Mouse (Mus musculus): ENCODE measurements around the gene Ptgis.

The Ptgis gene

DNA sequence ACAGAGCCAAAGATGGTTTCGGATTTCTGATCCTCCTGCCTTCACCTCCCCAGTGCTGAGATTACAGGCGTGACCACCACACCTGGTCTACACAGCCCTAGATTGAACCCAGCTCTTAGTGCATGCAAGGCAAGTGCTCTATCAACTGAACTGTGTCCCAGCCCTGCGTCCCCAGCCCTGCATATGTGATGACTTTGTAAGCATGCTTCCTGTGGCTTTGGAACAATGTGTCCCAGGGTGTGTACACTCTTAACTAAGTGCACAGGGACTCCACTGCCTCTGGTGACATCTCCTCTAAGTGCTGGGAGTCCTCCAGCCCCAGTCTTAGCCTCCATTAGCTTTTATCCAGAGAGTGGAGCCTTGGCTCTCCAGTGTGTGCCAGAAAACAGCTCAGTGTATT lies 47.0 kb downstream of the Ptgis start:
- DNase-seq (ENCODE audit: low read depth, low spot score): no peak

DNA sequence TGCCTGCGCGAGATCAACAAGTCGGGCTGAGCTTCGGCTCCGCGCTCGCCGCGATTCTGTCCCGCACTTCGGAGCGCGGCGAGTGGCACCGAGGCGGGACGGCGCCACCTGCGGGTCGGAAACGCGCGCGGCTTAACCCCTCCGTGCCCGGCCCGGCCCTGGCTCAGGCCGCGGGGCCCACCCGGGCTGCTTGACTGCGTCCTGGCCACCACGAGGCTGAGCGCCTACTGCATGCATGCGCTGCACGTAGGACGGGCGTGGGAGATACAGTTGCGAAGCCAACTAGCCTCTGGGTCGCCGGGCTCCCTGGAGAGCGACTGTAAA lies 50.4 kb downstream of the Ptgis start, which contains the start of gene Kcnb1:
Gene Kcnb1, minus strand, starts transcription at position 80 of the 324 bp plus-strand sequence.
- peak; percentile 51 for DNase-seq (ENCODE audit: low read depth, low spot score)

DNA sequence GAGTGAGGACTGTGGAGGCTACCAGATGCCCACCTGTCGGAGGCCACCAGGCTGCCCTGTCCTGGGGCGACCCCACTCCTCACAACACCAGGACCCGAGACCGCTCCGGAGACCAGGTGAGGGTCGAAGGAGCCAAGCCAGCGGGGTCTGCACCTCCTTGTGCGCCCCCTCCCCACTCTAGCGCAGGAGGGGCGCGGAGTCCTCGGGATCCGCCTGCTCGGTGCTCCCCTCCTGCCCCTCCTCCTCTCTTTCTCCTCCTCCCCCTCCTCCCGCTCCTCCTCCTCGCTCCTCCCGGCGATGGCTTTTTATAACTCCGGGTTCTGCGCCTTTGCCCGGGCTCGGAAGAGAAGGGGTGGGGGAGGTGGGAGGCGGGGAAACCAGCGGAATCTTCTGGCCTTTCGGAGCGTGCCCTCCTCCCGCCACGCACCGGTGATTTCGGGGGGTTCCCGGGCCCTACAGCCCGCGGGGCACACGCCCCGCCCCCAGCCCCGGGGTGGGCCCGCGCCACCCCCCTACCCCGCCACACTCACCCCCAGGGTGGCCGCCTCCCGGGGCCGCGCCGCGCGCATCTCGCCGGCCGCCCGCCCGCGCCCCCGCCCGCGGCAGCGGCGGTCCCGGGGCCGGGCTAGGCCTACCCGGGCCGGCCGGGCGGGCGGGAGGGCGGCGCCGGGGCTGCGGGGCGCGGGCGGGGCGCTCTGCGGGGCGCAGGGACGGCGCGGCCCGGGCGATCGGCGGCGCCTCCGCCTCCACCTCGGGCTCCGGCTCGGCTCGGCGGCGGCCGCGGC lies 50.9 kb downstream of the Ptgis start:
- DNase-seq (ENCODE audit: low read depth, low spot score): peak; percentile 15

DNA sequence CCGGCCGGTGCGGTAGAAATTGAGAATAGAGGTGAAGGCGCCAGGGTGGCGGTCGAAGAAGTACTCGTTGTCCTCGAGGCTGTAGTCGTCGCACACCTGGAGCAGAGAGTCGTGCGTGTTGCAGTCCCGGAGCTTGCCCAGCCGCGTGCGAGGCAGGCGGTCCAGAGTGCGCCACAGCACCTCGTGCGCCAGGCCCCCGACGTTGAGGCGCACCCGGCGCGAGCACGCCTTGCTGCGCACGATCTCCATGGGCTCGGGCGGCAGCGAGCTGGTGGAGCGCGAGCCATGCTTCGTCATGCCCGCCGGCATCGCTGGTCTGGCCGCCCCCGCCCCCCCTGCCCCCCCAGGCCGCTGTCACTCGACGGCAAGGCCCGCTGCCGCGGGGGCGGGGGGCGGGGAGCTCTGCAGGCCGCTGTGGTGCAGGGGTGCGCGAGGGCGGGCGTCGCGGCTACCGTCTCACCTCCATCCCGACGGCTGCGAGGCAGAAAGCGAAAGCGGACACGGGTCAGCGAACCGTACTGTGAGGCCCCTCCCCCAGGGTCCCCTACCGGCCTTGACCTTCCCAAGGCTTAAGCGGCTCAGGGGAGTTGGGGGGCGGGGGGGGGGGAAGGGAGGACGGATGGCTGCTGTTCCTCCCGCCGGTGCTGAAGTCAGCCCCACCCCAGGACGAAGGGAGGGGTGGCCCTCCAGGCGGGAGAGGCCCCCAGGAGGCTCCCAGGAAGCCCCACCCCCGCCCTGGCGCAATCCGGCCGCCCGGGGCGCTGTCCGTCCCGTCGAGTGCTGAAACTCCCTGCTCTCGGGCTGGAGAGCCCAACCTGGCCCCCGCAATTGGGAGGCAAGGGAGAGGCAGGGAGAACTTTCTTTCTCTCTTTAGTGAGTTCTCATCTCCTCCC lies 51.8 kb downstream of the Ptgis start:
- peak; percentile 45 for DNase-seq (ENCODE audit: low read depth, low spot score)

DNA sequence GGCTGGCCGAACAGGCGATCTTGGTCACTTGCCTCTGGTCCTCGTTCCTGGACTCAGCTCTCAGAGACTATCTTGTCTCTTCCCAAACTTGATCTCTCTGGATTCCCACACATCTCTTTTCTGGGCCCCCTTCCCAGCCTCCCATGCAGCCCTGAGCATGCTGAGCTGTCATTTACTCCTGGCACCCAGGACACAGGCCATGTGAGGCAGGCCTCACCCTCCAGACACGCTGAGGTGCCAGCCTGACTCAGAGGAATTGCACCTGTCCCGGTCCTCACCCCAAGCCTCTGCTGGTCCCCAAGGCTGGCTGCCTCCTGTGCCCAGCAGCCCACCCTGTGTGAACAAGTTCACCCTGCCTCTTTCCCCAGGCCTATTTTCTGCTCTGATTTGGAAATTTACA lies 53.3 kb downstream of the Ptgis start:
- no peak for DNase-seq (ENCODE audit: low read depth, low spot score)

DNA sequence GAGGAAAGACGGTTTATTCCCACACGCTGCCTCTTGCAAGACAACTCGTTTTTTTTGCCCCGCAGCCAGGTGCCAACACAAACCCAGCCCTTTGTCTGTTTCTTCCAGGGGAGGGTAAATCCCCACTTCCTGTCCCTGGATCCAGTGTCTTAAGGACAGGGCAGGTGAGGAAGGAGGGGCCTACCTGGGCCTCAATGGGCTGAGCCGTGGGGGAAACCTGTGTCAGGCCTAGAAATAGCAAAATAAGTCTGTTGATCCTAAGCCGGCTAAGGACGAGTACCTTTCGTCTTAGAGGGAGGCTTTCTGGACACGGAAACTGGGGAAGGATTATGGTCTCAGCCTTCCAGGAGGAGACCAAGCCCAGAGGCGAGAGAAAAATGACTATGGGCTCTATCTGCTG lies 53.9 kb downstream of the Ptgis start:
- no peak for DNase-seq (ENCODE audit: low read depth, low spot score)

DNA sequence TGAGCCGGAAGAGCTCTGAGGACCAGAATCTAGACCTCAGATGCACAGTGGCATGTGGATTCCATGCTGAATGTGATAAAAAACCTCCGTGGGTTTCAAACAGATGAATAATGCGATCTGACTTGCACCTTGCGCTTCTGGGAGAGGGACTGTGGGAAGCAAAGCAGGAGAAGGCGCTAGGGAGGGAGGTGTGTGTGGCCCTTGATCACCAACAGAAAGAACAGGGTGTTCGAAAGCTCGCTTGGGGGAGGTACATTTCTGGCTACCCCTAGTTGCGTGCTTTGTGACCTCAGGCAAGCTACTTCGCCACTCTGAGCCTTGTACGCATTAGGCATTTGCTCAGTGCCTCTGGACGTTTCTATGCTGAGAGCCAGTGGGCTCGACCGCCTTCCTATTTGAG lies 54.4 kb downstream of the Ptgis start:
- no peak for DNase-seq (ENCODE audit: low read depth, low spot score)

DNA sequence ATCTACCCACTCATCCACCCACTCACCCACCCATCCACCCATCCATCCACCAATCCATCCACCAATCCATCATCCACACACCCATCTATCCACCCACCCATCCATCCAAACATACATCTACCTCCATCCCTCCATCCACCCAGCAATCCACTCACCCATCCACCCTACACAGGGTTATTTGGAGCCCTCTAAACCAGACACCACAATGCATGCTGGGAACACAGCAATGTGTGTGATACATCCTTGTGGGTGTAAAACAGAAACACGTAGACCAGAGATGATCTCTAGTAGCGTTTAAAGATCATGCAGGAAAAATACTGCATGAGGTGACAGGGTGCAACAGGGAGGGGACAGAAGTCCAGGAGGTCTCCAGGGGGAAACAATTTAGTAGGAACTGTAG lies 55.0 kb downstream of the Ptgis start:
- no peak for DNase-seq (ENCODE audit: low read depth, low spot score)

DNA sequence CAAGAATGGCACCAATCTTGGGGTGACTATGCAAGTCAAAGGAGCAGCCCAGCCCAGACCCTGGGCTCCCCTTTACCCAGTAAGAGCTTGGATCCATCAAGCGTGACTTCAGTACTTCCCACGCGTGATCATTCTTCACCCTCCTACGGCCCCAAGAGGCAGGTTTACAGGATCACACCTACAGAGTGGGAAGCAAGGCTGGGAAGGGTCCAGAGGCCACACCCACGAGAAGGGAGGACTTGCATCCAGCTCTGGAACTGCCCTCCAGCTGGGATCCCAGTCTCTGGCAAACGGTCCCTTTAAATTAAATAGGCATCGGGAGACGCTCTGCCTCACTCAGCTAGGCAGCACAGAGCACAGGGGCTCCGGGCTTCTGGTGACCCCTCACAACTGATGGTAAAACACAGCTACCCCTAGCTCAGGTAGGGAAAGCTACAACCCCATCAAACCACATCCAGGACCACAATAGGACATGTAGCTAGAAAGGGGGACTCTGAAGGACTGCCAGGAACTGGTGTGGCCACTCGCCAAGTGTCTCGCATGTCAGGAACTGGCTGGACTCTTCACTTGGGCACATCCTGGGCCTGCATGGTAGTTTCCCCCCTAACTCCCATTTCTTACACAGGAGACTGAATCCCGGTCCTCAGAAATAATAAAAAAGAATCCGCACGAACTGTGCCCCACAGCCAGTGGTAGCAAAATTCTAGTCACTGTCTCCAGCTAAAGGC lies 58.6 kb downstream of the Ptgis start:
- no peak for DNase-seq (ENCODE audit: low read depth, low spot score)

DNA sequence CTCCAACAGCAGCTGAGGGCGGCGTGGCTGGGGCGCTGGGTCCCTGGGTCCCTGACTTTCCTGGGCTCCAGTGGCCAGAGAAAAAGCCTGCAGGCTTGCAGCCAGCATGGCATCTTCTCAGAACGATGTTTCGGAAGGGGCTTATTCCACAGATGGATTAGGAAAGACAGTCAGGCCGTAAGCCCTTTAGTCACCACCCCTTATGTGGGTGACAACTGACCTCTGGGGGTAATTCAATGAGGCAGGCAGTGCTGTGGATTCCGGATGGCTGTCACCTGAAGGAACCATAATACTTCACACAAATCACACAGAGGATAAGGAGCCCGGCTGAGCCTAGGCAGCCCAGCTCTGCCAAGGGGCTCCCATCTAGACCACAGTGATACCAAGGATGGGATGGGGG lies 59.3 kb downstream of the Ptgis start:
- DNase-seq (ENCODE audit: low read depth, low spot score): no peak

DNA sequence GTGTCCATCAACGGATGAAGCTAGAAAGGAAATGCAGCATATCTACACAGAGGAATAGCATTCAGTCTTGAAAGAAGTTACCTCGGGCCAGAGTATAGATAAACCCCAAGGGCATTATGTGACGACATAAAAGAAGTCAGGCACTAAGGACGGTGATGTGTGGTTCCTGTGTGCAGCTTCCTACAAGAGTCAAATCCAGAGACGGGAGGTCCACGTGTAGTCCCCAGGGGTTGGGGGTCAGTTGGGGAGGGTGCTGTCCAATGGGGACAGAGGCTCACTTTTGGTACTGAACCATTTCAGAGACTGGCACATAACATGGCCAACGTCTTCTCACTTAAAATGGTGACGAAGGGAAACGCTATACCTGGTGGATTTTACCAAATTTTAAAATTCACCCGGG lies 61.1 kb downstream of the Ptgis start:
- DNase-seq (ENCODE audit: low read depth, low spot score): no peak

DNA sequence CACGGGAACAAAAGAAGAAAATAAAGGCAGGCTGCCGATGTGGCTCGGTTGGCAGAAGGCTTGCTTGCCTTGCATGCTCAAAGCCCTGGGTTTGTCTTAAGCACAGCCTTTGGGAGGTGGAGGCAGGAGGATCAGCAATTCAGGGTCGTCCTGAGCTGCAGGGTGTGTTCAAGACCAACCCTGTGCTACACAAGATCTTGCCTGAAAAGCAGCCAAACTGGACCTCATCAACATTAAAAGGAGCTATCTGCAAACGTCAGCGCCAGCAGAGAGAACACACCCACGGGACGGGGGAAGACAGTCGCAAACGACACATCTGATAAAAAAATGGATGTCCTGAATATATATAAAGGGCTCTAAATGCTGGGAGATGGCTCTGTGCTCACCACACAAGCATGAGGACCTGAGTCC lies 63.2 kb downstream of the Ptgis start:
- no peak for DNase-seq (ENCODE audit: low read depth, low spot score)

DNA sequence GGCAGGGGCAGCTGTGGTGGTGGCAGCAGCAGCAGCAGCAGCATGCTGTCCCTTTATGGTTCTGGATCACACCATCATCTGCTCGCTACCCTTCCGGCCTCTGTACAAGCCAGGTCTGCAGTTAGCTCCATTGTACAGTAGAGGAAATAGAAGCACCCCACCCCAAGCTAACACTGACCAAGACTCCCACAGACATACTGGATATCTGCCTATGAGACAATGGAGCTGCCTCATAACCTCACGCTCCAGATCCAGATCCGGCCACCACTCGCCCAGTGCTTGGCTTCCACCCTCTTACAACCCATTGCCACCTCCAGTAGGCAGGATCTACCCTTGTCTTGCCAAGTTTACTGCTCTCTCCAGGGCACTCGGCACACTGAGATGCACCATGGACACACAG lies 65.1 kb downstream of the Ptgis start:
- DNase-seq (ENCODE audit: low read depth, low spot score): no peak

DNA sequence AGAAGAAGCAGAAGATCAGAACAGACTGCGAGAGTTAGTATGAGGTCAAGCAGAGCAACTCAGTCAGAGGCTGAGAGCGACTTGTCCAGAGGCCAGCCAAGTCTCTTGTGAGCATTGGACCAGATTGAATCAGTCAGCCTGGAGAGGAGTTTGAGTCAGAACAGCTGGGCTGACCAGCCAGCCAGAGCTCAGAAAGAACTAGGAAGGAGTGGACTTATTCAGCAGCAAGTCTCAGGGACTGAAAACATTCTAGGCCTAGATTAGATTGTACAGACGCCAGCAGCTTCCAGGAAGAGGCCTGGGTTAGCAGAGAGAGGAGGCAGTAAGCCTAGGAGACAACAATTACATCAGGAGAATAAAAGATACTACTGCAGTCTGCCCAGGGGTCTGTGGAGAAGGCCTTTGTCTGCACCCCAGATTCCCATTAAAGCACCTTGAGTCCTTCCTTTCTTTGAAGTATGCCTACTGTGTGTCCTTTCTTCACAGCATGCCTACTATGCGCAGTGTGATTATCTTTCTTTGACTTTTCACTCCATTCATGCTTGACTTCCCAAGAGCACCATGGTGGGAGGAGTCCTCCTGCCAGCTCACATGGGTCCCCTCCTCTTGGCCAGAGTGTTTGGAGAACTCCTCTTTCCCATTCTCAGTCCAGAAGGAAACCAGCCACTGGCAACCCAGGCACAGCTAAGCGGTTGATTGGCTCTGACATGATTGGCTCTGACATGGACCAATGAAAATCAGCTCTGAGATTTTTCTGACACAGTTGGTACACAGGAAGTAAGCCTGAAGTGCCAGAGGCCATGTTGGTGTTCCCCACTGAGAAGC lies 67.1 kb downstream of the Ptgis start:
- no peak for DNase-seq (ENCODE audit: low read depth, low spot score)

DNA sequence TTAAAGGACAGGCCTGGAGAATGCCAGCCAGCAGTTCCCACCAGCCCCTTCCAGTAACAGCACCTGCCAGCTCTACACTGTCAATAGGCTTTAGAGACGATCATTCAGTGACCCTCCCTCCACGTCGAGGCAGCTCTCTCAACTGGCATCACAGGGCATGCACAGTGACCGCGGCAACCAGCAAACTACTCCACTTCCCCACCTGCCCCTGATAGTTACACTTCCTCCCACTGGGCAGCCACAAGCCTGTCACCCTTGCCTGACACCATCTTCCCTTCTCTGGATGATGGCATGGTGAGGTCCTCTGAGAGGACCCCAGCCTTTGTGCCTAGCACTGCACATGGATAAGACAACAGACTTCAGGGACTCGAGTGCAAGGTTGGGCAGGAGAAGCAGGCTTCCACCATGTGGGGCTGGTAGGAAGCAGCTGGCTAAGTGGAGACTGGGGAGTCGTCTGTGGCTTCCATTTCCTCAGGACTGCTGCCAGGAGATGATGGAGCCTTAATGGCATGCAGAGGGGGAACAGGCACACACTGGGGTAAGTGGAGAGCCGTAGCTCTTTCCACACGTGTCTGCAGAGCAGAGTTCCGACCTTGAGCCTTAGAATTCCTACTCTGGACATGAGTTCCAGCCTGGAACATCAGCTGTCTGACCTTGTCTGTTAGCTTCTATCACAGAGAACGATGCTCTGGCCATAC lies 72.7 kb downstream of the Ptgis start:
- DNase-seq (ENCODE audit: low read depth, low spot score): no peak

DNA sequence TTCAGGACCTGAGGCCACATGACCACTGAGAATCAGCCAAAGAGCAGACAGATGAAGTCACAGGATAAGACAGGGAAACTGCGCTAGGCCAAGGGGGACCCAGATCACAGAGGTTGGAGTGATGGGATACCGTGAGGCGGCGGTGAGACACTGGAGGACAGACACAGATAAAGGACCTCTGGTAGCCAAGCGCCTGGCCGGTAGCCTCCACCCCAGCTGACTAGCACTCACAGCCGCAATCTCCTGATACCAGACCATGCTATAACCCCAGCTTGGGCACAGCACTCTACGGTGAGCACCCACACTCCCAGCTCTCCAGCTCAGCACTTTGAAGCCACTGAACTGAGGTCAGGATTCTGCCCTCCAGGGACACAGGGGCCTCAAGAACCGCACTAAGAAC lies 76.8 kb downstream of the Ptgis start:
- DNase-seq (ENCODE audit: low read depth, low spot score): no peak

DNA sequence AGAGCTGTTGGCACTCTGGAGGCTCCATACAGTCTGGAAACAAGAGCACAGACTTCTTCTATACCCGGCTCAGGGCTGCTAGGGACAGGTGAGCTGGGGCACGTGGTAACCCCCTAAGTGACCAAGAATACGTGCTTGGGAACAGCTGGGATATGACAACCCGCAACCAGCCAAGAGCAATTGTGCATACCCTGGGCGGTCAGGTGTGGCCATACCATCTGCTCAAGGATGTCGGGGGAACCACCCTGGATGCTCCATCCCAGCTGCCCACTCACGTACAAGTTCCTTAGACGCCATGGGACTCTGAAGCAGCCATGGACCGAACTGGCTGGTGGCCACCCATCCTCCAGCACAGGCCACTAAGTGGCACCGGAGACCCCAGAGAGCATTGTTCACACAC lies 77.3 kb downstream of the Ptgis start:
- no peak for DNase-seq (ENCODE audit: low read depth, low spot score)

DNA sequence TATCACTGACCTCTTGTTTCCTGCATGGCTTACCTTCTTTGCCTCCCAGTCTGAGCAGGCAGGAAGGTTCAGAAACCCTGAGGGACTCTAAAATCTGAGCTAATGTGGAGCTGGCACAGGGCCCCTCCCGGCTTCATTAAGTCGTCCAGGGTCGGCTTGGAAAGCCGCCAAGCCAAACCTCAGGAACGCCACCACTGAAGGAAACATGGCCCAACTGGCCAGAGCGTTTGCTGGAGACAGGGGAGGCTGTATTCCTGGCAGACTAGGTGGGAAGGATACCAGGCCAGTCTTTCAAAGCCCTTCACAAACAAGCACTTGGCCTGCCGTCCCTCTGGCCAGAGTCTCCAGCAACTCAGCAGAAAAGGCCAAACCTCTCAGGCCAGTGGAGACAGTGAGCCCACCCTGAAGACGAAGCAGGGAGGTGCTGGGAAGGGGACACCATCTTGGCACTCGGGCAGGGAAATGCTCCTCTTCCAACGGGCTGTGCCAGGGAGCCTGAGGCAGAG lies 77.8 kb downstream of the Ptgis start:
- no peak for DNase-seq (ENCODE audit: low read depth, low spot score)

DNA sequence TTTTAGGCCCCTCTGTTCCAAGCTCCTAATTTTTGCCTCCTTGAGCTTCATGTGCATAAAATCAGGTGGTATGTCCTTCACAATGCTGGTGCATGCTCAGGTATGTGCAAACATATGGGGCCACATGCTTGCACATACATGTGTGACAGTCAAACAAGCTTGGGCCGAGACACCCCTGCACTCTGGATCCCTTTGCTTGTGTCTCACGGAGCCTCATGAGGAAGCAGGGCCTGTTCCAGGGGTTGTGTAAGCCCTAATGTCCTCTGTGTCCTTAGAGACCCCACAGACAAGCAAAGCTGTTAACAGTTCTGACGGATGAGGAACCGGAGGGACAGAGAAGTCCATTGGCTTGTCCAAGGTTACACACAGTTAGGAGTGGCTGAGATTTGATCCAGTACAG lies 80.7 kb downstream of the Ptgis start:
- no peak for DNase-seq (ENCODE audit: low read depth, low spot score)

DNA sequence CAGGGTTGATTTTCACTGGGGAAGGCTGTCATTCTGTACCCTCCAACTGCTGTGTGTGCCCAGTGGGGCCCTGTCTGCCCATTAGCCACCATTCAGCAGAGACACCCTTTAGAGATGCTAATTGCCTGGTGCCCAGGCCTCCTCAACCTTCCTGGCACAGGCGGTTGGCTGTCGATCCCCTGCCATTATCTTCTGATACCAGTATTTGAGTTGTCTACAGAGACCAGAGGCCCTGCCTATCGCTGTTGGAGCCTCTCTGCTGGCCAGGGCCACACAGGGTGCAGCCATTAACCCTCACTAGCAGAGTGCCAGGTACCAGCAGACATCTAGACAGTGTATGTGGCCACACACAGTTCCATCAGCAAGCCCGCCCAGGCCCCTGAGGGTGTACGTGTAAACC lies 81.6 kb downstream of the Ptgis start:
- DNase-seq (ENCODE audit: low read depth, low spot score): no peak
